Mouse (Mus musculus) heart, postnatal 0 days (tissue): ENCODE data around the gene Gabrb1. TPM values are rescaled to one million over a fixed set of nuclear protein-coding genes. Genes with fewer than 3 reads are reported as not detected.

Experiments
- ATAC-seq: fragments of 200-750 bp; cut with Nextera tagmentation; 2 replicates; pipeline ENCODE4 v1.8.0; 2017; ENCODE audit warnings: low read depth, moderate number of reproducible peaks, moderate library complexity; ENCODE audit not compliant: insufficient read depth
- DNase-seq: peaks from one replicate; pipeline ENCODE4 v3.0.0-alpha.2; 2016; ENCODE audit warnings: low spot score
- H3K27ac ChIP-seq: fragments of 300-500 bp; sonication (generic); 2 replicates; pipeline ENCODE4 v1.5.1; 2014; ENCODE audit warnings: low read depth, mild to moderate bottlenecking
- H3K27me3 ChIP-seq: fragments of 300-500 bp; sonication (generic); 2 replicates; pipeline ENCODE4 v1.6.1; 2014; ENCODE audit warnings: low read length, mixed read lengths; ENCODE audit not compliant: control insufficient read depth, insufficient read depth
- H3K36me3 ChIP-seq: fragments of 300-500 bp; sonication (generic); replicated peaks from 2 replicates; pipeline ENCODE4 v1.6.1; 2014; ENCODE audit warnings: low read length, mixed read lengths; ENCODE audit not compliant: control insufficient read depth, insufficient read depth
- H3K4me1 ChIP-seq: fragments of 300-500 bp; sonication (generic); 2 replicates; pipeline ENCODE4 v1.6.1; 2014; ENCODE audit warnings: antibody characterized with exemption; ENCODE audit not compliant: control insufficient read depth, insufficient read depth
- H3K4me2 ChIP-seq: fragments of 300-500 bp; sonication (generic); 2 replicates; pipeline ENCODE4 v1.6.1; 2014; ENCODE audit warnings: low read depth, mild to moderate bottlenecking, low read length, moderate library complexity
- H3K4me3 ChIP-seq: fragments of 300-500 bp; sonication (generic); 2 replicates; pipeline ENCODE4 v1.5.1; 2014; ENCODE audit warnings: low read depth, low read length
- H3K9ac ChIP-seq: fragments of 300-500 bp; sonication (generic); replicated peaks from 2 replicates; pipeline ENCODE4 v1.6.1; 2014; ENCODE audit warnings: low read depth, low read length, mixed read lengths
- H3K9me3 ChIP-seq: fragments of 300-500 bp; sonication (generic); replicated peaks from 2 replicates; pipeline ENCODE4 v1.6.1; 2016; ENCODE audit warnings: low read length; ENCODE audit not compliant: control insufficient read depth
- CTCF ChIP-seq: IDR thresholded peaks from 2 replicates; pipeline ENCODE4 v1.5.1; 2016; ENCODE audit warnings: antibody characterized with exemption, control low read depth, low read depth
- EP300 ChIP-seq: IDR thresholded peaks from 2 replicates; pipeline ENCODE4 v1.6.1; 2016; ENCODE audit warnings: antibody characterized with exemption, low read depth
- WGBS: fragments of 180-500 bp; shearing (Covaris S2); extraction: QIAGEN DNeasy Blood & Tissue Kit; methylation state at CpG from one replicate; pipeline ENCODE4 v1.1.7; 2014; 5-methylcytosine and 5-hydroxymethylcytosine counted together
- polyA plus RNA-seq: library from polyadenylated mRNA; unstranded; fragments of >200 nt; fragmentation: Nextera tagmentation; extraction: Ambion mirVana; gene quantifications from 2 replicates; pipeline ENCODE4 v1.2.1, GENCODE M21; 2015
- total RNA-seq: library from RNA; depleted of rRNA; stranded (reverse); fragments of >200 nt; gene quantifications from 2 replicates; pipeline ENCODE4 v1.2.3, GENCODE M21; 2014; ENCODE audit warnings: low replicate concordance

The Gabrb1 gene
- total and polyA plus RNA-seq, 2 experiments from 2014 or later = 0.15 TPM; not detected in 1

DNA sequence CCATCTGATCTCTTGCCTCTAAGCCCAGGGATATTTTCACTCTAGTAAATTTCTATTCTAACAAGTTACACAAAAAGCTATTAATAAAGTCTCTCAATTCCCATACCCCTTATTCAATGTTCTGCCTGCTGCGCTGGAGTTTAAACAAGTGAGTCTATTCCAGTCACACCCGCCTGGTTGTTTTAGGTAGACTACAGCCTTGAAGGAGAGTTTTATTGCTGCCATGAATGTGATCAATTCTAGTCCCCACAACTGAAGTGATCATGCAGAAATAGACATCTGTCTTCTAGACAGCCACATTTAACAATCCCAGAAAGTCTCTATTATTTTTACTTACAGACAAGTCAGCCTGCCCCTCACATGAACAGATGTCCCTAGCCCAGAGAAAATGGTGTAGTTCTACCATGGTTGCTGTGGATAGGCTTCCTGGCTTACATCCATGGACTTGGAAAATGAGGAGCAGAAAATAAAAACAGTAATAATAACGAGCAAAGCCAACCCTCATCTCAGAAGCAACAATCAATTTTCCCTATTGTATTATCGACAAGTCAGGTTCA lies 307.0 kb downstream of the Gabrb1 start:
- WGBS = 80% methylated on average over 4 of the region's 4 CpGs
- Histone ChIP-seq H3K27me3 (no peaks in the 10 kb centered on the region), H3K27ac (no peak overlapping the region), H3K36me3 (no peaks in the 10 kb centered on the region), H3K9ac (no peak overlapping the region), H3K4me2 (no peak overlapping the region), H3K4me1 (no peaks in the 10 kb centered on the region), H3K9me3 (no peaks in the 10 kb centered on the region), H3K4me3 (no peak overlapping the region)
- TF ChIP-seq EP300 (no peak), CTCF (no peak)
- ATAC-seq (no peak), DNase-seq (no peak)

DNA sequence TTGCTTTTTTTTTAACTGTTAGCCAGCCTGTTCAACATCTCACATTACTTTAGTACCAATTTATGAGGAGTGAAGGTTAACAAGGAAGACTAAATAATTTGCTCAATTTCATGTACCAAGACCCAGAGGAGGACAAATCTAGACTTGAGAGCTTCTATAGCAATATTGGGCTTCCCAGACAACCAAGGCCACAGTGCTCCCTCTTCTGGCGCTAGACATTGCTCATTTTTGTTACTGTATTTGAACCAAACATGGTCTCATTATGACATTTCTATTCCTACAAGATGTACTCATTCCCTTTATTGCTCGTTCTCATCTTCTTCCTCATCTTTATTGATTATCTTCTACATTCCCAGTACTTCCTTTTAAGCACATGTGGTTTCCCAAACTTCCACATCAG lies 307.6 kb downstream of the Gabrb1 start:
- no peak overlapping the region for H3K27ac ChIP-seq
- no peaks in the 10 kb centered on the region for H3K9me3 ChIP-seq
- H3K9ac ChIP-seq = no peak overlapping the region
- H3K4me2 ChIP-seq = no peak overlapping the region
- WGBS = 53% methylated on average over 2 of the region's 2 CpGs
- ATAC-seq (no peak), DNase-seq (no peak)
- no peaks in the 10 kb centered on the region for H3K27me3 ChIP-seq
- TF ChIP-seq CTCF (no peak), EP300 (no peak)
- no peaks in the 10 kb centered on the region for H3K4me1 ChIP-seq
- H3K4me3 ChIP-seq = no peak overlapping the region
- H3K36me3 ChIP-seq = no peaks in the 10 kb centered on the region

DNA sequence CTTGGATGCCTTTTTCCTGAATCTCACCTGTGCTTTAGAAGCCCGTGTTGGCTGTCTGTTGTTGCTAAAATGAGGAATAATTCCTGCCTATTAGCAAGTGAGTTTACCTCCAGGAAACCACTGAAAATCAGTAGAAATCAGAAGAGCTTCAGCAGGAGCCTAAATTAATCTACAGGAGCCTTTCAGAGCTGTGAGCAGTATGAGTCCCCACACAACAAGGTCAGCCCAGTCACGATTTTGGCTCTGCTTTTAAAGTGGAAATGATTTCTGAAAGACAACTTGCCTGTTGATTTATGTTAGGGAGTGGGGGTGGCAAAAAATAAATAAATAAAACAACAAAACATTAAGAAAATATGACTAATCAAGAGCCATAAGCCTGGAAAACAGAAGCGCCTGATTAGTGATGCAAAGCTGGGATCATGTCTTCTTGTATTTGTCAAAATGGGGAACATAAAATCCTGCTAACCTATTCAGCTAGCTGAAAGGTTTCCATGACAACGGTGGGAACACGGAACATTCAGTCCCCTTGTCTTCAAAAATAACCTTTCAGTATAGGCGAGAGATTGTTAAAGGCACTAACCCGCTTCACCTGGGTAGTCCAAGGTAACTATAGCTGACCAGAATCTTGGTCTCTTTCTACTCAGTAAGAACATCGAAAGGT lies 312.4 kb downstream of the Gabrb1 start:
- DNase-seq = no peak
- no peak overlapping the region for H3K9ac ChIP-seq
- no peaks in the 10 kb centered on the region for H3K36me3 ChIP-seq
- no peaks in the 10 kb centered on the region for H3K4me1 ChIP-seq
- no peak for ATAC-seq
- H3K27ac ChIP-seq = no peak overlapping the region
- H3K9me3 ChIP-seq = no peaks in the 10 kb centered on the region
- no peak overlapping the region for H3K4me3 ChIP-seq
- whole genome bisulfite sequencing = 74% methylated on average over 8 of the region's 8 CpGs
- H3K27me3 ChIP-seq = no peaks in the 10 kb centered on the region
- H3K4me2 ChIP-seq = no peak overlapping the region
- TF ChIP-seq EP300 (no peak), CTCF (no peak)

DNA sequence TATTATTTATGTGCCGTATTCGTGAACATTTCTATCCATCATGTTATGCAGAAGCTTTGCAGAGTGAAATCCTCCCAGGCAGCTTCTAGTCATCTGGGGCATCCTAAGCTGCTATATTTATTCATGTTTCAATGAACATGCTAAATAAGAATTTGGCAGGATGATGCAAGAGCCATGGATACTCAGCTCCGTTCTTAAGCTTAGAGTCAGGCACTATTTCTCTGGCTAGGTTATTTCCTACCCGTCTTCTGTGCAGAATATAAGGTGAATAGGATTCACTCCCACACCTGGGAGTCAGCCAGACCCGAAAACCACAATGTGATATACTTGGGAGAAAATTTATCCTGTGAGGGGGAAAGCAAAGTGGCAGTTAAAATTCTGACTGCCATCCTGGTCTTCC lies 314.9 kb downstream of the Gabrb1 start:
- no peak overlapping the region for H3K27ac ChIP-seq
- WGBS = 70% methylated on average over 5 of the region's 5 CpGs
- H3K9me3 ChIP-seq = no peaks in the 10 kb centered on the region
- no peaks in the 10 kb centered on the region for H3K36me3 ChIP-seq
- TF ChIP-seq CTCF (no peak), EP300 (no peak)
- DNase-seq (no peak), ATAC-seq (no peak)
- H3K9ac ChIP-seq = no peak overlapping the region
- no peak overlapping the region for H3K4me2 ChIP-seq
- no peak overlapping the region for H3K4me3 ChIP-seq
- H3K4me1 ChIP-seq = no peaks in the 10 kb centered on the region
- no peaks in the 10 kb centered on the region for H3K27me3 ChIP-seq

DNA sequence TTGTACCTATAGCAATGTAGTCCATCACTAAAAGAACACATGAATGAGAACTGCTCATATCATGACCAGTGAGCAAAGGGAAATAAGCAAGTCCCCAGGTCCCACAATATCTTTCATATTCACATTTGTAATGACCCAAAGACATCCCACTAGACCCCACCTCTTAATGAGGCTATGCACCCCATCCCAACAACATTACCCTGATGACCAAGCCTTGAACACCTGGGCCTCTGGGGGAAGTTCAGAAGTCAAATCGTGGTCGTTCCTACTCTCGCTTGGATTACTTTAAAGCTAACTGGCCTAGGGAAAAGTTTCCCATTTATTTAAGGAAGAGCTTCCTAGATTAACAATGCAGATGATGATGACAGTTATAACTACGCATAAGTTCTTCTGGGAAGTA lies 318.2 kb downstream of the Gabrb1 start:
- no peak overlapping the region for H3K4me3 ChIP-seq
- H3K36me3 ChIP-seq = no peaks in the 10 kb centered on the region
- TF ChIP-seq EP300 = no peak
- no peak for TF ChIP-seq CTCF
- H3K4me1 ChIP-seq = no peaks in the 10 kb centered on the region
- ATAC-seq = no peak
- no peaks in the 10 kb centered on the region for H3K27me3 ChIP-seq
- no peaks in the 10 kb centered on the region for H3K9me3 ChIP-seq
- WGBS = 83% methylated on average over 4 of the region's 4 CpGs
- no peak overlapping the region for H3K4me2 ChIP-seq
- DNase-seq = no peak
- H3K27ac ChIP-seq = no peak overlapping the region
- H3K9ac ChIP-seq = no peak overlapping the region

DNA sequence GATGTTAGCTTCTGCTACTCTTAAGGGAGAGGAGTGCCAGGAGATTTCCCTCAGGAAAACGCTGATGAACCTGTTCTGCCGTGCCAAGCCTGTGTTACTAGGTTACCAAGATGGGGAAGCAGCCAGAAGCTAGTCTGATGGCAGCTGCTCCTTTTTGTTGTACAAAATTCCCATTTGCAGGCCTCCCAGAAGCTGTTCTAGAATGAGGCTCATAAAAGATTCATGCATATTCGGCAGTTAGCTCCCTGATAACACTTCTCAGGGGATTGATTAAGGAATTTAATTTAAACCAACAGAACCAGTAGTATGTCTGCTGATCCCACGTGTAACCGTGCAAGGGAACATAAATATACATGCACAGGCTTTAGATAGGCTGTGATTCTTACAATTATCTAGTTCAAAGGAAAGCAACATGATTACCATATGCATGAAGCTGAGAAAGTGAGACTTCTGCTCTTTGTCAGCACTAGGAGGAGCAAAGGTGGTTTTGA lies 318.7 kb downstream of the Gabrb1 start:
- H3K9ac ChIP-seq = no peak overlapping the region
- no peaks in the 10 kb centered on the region for H3K9me3 ChIP-seq
- TF ChIP-seq CTCF (no peak), EP300 (no peak)
- H3K27me3 ChIP-seq = no peaks in the 10 kb centered on the region
- ATAC-seq (no peak), DNase-seq (no peak)
- no peak overlapping the region for H3K4me3 ChIP-seq
- H3K36me3 ChIP-seq = no peaks in the 10 kb centered on the region
- WGBS = 59% methylated on average over 5 of the region's 5 CpGs
- no peaks in the 10 kb centered on the region for H3K4me1 ChIP-seq
- H3K27ac ChIP-seq = no peak overlapping the region
- no peak overlapping the region for H3K4me2 ChIP-seq
